Mouse (Mus musculus) heart, postnatal 0 days (tissue): Measurements from ENCODE around the gene Rab11fip5.

ENCODE experiments used
- CTCF ChIP-seq: IDR thresholded peaks from 2 replicates; pipeline ENCODE4 v1.5.1; 2016; ENCODE audit warnings: antibody characterized with exemption, control low read depth, low read depth
- EP300 ChIP-seq: IDR thresholded peaks from 2 replicates; pipeline ENCODE4 v1.6.1; 2016; ENCODE audit warnings: antibody characterized with exemption, low read depth

DNA sequence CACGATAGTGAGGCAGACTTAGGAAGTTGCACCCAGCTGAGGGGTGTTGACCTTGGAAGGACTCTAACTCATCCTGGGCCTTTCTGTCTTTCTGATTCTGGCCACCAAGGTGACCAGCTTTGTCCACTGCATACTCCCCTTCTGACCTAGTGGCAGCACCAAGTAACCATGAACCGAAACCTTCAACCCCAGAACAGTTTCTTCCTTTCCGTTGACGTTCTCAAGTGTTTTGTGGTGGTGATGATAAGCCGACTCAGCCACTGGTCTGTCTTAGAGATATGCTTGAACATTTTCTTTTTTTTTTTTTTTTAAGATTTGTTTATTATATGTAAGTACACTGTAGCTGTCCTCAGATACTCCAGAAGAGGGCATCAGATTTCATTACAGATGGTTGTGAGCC lies 14.2 kb upstream of the Rab11fip5 start:
- TF ChIP-seq CTCF: no peak
- TF ChIP-seq EP300: no peak
